ENCODE assay signal across 17 mouse cellular contexts in genomic region chr5:105569168-105569567, GRCm38 (mm10).
"Had no signal": no experiment of that assay in that cellular context is flagged by ENCODE, and none has a peak within 500 bp of the region (broad histone marks: within the 10 kb centered on the region; RNA-seq: fewer than 3 reads in every experiment).

No protein-coding gene starts in this region.

- H3K36me3 ChIP-seq: kidney, embryonic 15.5 days; midbrain, embryonic 12.5 days; neural tube, embryonic 13.5 days; stomach, embryonic 15.5 days had no signal

- H3K9ac ChIP-seq: kidney, embryonic 15.5 days; lung, embryonic 14.5 days; midbrain, embryonic 12.5 days; neural tube, embryonic 13.5 days; stomach, embryonic 15.5 days had no signal

- H3K9me3 ChIP-seq: kidney, embryonic 15.5 days; midbrain, embryonic 12.5 days; neural tube, embryonic 13.5 days; stomach, embryonic 15.5 days had no signal

- H3K4me3 ChIP-seq: kidney, embryonic 15.5 days; left cerebral cortex, adult 2 months; midbrain, embryonic 12.5 days; myocyte; neural tube, embryonic 13.5 days; stomach, embryonic 15.5 days had no signal

- H3K27me3 ChIP-seq: kidney, embryonic 15.5 days; midbrain, embryonic 12.5 days; neural tube, embryonic 13.5 days; stomach, embryonic 15.5 days had no signal

- DNase-seq: kidney, adult 8-10 months; kidney, postnatal 10 days; kidney, postnatal 36 days; layer of hippocampus, postnatal 36 days; lung, embryonic 14.5 days; spleen, adult 18-20 months; thymus, postnatal 36 days had no signal

- H3K4me1 ChIP-seq: stomach, embryonic 15.5 days had no signal

- H3K27ac ChIP-seq: kidney, embryonic 15.5 days; left cerebral cortex, adult 2 months; macrophage; midbrain, embryonic 12.5 days; neural tube, embryonic 13.5 days; stomach, embryonic 15.5 days had no signal

- ATAC-seq: intestine, postnatal 0 days; midbrain, embryonic 16.5 days had no signal

- H3K4me2 ChIP-seq: kidney, embryonic 15.5 days; liver, embryonic 11.5 days; lung, embryonic 14.5 days; midbrain, embryonic 12.5 days; neural tube, embryonic 13.5 days; stomach, embryonic 15.5 days had no signal
